Mouse (Mus musculus) intestine, postnatal 0 days (tissue): ENCODE measurements around the gene Kcns3. TPM values are rescaled to one million over a fixed set of nuclear protein-coding genes. Genes with fewer than 3 reads are reported as not detected.
A peak's percentile ranks its signal among the peaks of the same experiment; 100 is the strongest.

Experiments
- ATAC-seq: fragments of 200-750 bp; cut with Nextera tagmentation; 2 replicates; pipeline ENCODE4 v1.8.0; 2017; ENCODE audit warnings: mild to moderate bottlenecking, moderate TSS enrichment, moderate library complexity
- H3K27ac ChIP-seq: fragments of 300-500 bp; sonication (generic); 2 replicates; pipeline ENCODE4 v1.5.1; 2014; ENCODE audit warnings: mild to moderate bottlenecking, low read depth, low read length, moderate library complexity
- H3K27me3 ChIP-seq: fragments of 300-500 bp; sonication (generic); replicated peaks from 2 replicates; pipeline ENCODE4 v1.6.1; 2014; ENCODE audit warnings: low read length, mixed read lengths; ENCODE audit not compliant: control insufficient read depth, insufficient read depth
- H3K36me3 ChIP-seq: fragments of 300-500 bp; sonication (generic); 2 replicates; pipeline ENCODE4 v1.6.1; 2014; ENCODE audit warnings: mild to moderate bottlenecking, moderate library complexity; ENCODE audit not compliant: control insufficient read depth, insufficient read depth
- H3K4me1 ChIP-seq: fragments of 300-500 bp; sonication (generic); replicated peaks from 2 replicates; pipeline ENCODE4 v1.6.1; 2014; ENCODE audit warnings: antibody characterized with exemption, low read length, mixed read lengths; ENCODE audit not compliant: control insufficient read depth, insufficient read depth
- H3K4me2 ChIP-seq: fragments of 300-500 bp; sonication (generic); replicated peaks from 2 replicates; pipeline ENCODE4 v1.6.1; 2014; ENCODE audit warnings: low read depth, mild to moderate bottlenecking, moderate library complexity
- H3K4me3 ChIP-seq: fragments of 300-500 bp; sonication (generic); 2 replicates; pipeline ENCODE4 v1.5.1; 2014; ENCODE audit warnings: low read depth, low read length
- H3K9ac ChIP-seq: fragments of 300-500 bp; sonication (generic); 2 replicates; pipeline ENCODE4 v1.6.1; 2014; ENCODE audit warnings: mild to moderate bottlenecking, low read depth, low read length
- H3K9me3 ChIP-seq: fragments of 300-500 bp; sonication (generic); 2 replicates; pipeline ENCODE4 v1.6.1; 2016; ENCODE audit warnings: mixed run types; ENCODE audit not compliant: control insufficient read depth
- CTCF ChIP-seq: sonication (generic); IDR thresholded peaks from 2 replicates; pipeline ENCODE4 v1.5.1; 2016; ENCODE audit warnings: low read depth, mild to moderate bottlenecking, control low read depth, antibody characterized with exemption, moderate library complexity
- WGBS: fragments of 180-500 bp; shearing (Covaris S2); extraction: QIAGEN DNeasy Blood & Tissue Kit; methylation state at CpG from one replicate; pipeline ENCODE4 v1.1.7; 2014; 5-methylcytosine and 5-hydroxymethylcytosine counted together
- polyA plus RNA-seq: library from polyadenylated mRNA; unstranded; fragments of >200 nt; fragmentation: Nextera tagmentation; extraction: Ambion mirVana; gene quantifications from 2 replicates; pipeline ENCODE4 v1.2.1, GENCODE M21; 2015

The Kcns3 gene
- 10.4 and 11.8 TPM in 2 replicates for polyA plus RNA-seq

DNA sequence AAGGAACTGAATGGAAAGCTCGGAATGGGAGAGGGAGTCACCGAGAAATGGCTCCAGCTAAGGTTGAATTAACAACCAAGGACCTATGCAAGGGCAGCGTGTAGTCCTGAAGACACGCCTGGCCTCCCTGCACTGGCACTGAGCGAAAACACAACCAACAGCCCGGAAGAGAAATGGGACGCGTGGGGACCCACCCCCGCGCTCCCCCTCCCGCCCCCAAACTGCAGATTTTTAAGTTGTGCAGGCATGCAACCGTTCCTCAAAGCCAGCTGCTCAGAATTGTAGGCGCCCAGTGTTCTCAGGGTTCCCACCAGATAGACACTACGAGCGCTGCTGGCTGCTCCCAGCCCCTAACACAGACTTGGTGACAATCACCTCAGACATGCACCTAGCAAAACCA, at the start of gene Kcns3:
Kcns3 (minus strand) TSS at position 42 of the 400 bp plus-strand sequence.
- WGBS: 32% methylated on average over 15 of the region's 15 CpGs
- no peaks in the 10 kb centered on the region for H3K4me1 ChIP-seq
- TF ChIP-seq CTCF: no peak
- H3K27me3 ChIP-seq: 0 out of 2 replicates have a peak, but pooled peaks cover 16% of the 10 kb centered on the region
- no peak for ATAC-seq
- peak within 1 kb of the TSS; percentile 49 for H3K4me3 ChIP-seq
- peak within 1 kb of the TSS; percentile 54 for H3K9ac ChIP-seq
- H3K9me3 ChIP-seq: no peaks in the 10 kb centered on the region
- H3K27ac ChIP-seq: peak within 1 kb of the TSS; percentile 15
- H3K4me2 ChIP-seq: peak within 1 kb of the TSS; percentile 95
- no peaks in the 10 kb centered on the region for H3K36me3 ChIP-seq

DNA sequence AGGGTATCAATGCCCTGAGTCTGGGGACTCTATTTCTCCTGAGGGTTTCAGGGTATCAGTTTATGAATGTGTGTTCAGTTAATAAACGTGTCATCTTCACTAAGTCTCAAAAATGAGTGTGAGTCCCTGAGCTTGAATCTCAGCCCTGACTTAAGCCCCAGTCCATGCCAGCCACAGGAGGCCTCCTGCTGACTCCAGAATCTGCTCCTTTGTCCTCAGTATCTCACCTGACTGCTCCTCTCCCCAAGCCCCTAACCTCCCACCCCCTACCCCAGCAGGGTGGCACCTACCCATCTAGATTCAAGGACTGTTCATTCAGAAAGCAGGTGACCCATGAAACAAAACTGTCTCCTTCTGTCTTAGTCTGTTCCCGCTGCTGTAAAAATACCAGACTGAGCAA, 47.7 kb upstream of the Kcns3 start:
- TF ChIP-seq CTCF: no peak
- no peak overlapping the region for H3K4me2 ChIP-seq
- no peaks in the 10 kb centered on the region for H3K27me3 ChIP-seq
- no peak for ATAC-seq
- H3K4me1 ChIP-seq: no peaks in the 10 kb centered on the region
- H3K9ac ChIP-seq: no peak overlapping the region
- no peak overlapping the region for H3K27ac ChIP-seq
- 64% methylated on average over 2 of the region's 2 CpGs for WGBS
- H3K4me3 ChIP-seq: no peak overlapping the region
- no peaks in the 10 kb centered on the region for H3K9me3 ChIP-seq
- H3K36me3 ChIP-seq: no peaks in the 10 kb centered on the region

DNA sequence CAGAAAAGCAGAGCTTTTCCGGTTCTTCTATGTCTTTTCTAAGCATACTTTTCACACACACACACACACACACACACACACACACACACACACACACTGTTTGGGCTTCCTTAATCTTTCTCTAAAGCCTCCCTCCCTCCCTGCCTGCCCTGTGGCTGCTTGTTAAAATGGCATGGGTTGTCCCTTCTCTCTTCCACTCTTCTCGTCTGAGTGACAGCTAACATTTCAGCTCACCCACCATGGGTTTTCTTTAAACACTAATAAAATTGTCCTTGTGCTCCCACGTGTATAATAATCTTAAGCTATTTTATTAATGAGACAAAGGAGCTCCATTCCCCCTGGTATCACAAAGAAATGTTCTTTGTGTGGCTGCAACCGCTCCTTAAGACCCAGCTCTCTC, 47.2 kb upstream of the Kcns3 start:
- Histone ChIP-seq H3K4me2 (no peak overlapping the region), H3K9ac (no peak overlapping the region), H3K36me3 (no peaks in the 10 kb centered on the region), H3K4me1 (no peaks in the 10 kb centered on the region), H3K27ac (no peak overlapping the region), H3K9me3 (no peaks in the 10 kb centered on the region), H3K27me3 (no peaks in the 10 kb centered on the region), H3K4me3 (no peak overlapping the region)
- no peak for TF ChIP-seq CTCF
- 54% methylated on average over 4 of the region's 4 CpGs for WGBS
- ATAC-seq: no peak

DNA sequence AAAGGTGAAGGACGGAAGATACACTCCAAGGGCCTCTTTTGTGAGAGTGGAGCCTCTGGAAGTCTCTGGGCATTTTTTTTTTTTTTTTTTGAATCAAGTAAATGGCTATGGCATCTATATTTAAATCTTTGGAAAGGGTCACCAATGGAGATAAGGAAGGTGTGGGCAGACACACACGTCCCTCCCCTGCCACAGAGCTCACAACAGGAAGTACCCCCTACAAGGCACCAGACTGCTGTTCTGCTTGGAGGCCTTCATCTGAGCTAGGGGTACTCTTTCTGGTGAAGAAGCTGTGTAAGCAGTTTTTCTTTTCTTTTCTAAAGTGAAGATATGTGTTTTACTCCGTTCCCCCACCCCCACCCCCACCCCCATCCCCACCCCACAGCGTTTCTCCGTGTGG, 46.0 kb upstream of the Kcns3 start:
- Histone ChIP-seq H3K9ac (no peak overlapping the region), H3K4me3 (no peak overlapping the region), H3K4me1 (no peaks in the 10 kb centered on the region), H3K27me3 (no peaks in the 10 kb centered on the region), H3K27ac (no peak overlapping the region), H3K9me3 (no peaks in the 10 kb centered on the region), H3K36me3 (no peaks in the 10 kb centered on the region), H3K4me2 (no peak overlapping the region)
- 64% methylated on average over 5 of the region's 5 CpGs for WGBS
- TF ChIP-seq CTCF: no peak
- no peak for ATAC-seq

DNA sequence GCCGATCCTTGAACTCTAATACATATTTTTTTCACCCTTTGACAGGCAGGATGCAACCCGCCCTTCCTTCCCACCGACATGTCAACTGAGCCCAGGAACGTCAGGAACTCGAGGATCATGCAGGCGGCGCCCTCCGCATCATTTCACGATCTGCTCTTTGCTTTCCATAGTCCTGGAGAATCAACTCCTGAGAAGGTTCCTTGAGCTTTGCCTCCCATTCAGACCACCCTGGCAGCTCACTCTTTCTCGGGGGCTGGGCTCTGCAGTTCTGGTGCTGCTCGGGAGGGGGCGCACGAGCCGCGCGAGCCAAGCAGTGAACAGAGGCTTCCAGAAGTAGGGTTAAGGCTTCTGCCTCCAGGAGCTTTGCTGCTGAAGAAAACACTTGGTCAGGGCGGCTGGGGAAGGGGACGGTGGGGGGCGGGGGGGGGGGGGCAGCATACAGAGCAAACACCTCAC, 45.3 kb upstream of the Kcns3 start:
- ATAC-seq: no peak
- H3K36me3 ChIP-seq: no peaks in the 10 kb centered on the region
- no peaks in the 10 kb centered on the region for H3K27me3 ChIP-seq
- peak; percentile 91 for TF ChIP-seq CTCF
- 5% methylated on average over 18 of the region's 19 CpGs for WGBS
- no peak overlapping the region for H3K4me3 ChIP-seq
- H3K4me2 ChIP-seq: peak overlapping the region; percentile 50
- H3K27ac ChIP-seq: no peak overlapping the region
- H3K9me3 ChIP-seq: no peaks in the 10 kb centered on the region
- no peaks in the 10 kb centered on the region for H3K4me1 ChIP-seq
- H3K9ac ChIP-seq: no peak overlapping the region

DNA sequence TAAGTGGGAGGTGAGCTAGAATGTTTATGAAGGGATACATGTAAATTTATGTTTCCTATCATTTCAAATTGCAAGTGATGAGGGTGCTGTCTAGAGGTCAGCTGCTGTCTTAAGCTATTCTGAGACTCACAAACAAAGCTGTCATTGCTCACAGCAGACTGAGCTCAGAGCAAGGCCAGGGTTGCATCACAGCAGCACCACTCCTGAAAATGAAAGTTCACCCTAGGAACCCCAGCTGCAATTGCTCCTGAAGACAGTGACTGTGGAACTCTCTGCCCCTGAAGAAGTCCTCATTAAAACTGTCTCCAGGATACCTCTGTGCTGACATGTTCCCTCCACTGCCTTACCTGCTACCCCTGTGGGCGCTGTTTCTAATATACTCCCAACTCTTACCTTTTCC, 44.2 kb upstream of the Kcns3 start:
- H3K4me1 ChIP-seq: no peaks in the 10 kb centered on the region
- 91% methylated on average over 1 of the region's 1 CpGs for WGBS
- no peak overlapping the region for H3K27ac ChIP-seq
- H3K9me3 ChIP-seq: no peaks in the 10 kb centered on the region
- H3K27me3 ChIP-seq: no peaks in the 10 kb centered on the region
- no peak overlapping the region for H3K4me3 ChIP-seq
- H3K36me3 ChIP-seq: no peaks in the 10 kb centered on the region
- TF ChIP-seq CTCF: no peak
- H3K4me2 ChIP-seq: no peak overlapping the region
- ATAC-seq: no peak
- H3K9ac ChIP-seq: no peak overlapping the region

DNA sequence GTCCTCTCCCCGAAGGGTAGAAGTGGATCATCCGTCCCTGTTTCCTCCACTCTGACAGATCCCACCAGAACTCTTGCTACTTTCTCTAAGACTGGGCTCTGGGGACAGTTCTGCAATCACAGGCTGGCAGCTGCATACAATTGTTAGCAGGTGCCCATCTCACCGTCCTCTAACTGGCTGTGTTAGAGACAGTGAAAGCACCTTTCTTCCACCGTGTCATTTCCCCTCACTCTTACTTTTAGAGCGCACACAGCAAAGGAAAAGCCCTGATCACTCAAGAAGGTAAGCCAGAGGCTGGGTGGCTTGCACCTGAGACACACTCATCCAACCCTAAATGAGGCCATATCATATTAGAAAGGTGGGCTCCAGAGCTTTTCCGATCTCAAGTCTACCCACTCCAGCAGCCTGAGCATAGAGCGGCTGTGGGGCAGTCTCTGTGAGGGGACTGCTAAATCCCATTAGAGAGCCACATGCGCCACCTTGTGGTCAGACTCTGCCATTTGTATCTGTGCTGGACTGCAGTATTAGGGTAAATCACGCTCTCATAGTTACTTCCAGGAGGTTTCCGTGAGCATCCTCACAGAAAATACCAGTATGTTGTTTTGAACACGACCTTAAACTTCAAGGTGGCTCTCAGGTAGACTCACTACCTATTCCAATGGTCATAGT, 27.8 kb upstream of the Kcns3 start:
- Histone ChIP-seq H3K4me1 (no peaks in the 10 kb centered on the region), H3K4me3 (peak overlapping the region; percentile 6; the same call in 1 of the 2 replicates), H3K27me3 (no peaks in the 10 kb centered on the region; the same call in 1 of the 2 replicates), H3K9me3 (no peaks in the 10 kb centered on the region), H3K4me2 (peak overlapping the region; percentile 33), H3K9ac (no peak overlapping the region), H3K27ac (no peak overlapping the region), H3K36me3 (no peaks in the 10 kb centered on the region)
- 21% methylated on average over 11 of the region's 11 CpGs for WGBS
- ATAC-seq: peak; percentile 77
- peak; percentile 95 for TF ChIP-seq CTCF
